Mouse (Mus musculus) monocyte, adult 2 months (primary cell): ENCODE measurements around the gene Rbp7.
"Not testable (repeated sequence)": the region's sequence is repeated elsewhere in the genome, so short reads cannot be mapped to it uniquely, and the experiment has no call there.

ENCODE experiments used
- DNase-seq, 2 experiments: peaks; one replicate each; pipeline ENCODE4 v3.0.0; 2022; ENCODE audit warnings: low spot score in 2 of 2, low read depth in 1 of 2

The Rbp7 gene

GRCm38 (mm10) chr4:149454879-149455278, at the start of gene Rbp7:
Rbp7 (minus strand) TSS chr4:149454978.
- no peak for DNase-seq

- DNase-seq, result no peak
Observed at GRCm38 (mm10) chr4:149504363-149504762, 49.6 kb upstream of the Rbp7 start.

- DNase-seq, result no peak
Observed at GRCm38 (mm10) chr4:149499790-149500189, 45.0 kb upstream of the Rbp7 start.

DNA sequence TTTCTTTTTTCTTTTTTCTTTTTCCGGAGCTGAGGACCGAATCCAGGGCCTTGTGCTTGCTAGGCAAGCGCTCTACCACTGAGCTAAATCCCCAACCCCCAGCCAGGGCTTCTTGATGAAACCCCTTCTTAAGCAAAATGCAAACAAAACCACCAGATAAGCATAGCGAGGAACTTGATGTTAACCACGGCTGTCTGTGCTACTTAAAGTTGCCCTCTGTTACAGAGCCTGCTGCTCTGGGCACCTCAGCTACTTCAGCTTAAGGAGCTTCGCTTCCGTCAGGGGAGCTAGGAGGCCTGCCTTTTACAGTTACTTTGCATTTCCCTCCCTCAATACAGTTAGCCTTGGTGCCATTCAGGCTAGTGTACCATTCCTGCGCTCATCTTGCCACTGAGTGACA, 44.1 kb upstream of the Rbp7 start:
- no peak for DNase-seq

GRCm38 (mm10) chr4:149496612-149497011, 41.8 kb upstream of the Rbp7 start:
- DNase-seq, result no peak

GRCm38 (mm10) chr4:149491151-149491550, 36.4 kb upstream of the Rbp7 start:
- DNase-seq, result no peak

DNA sequence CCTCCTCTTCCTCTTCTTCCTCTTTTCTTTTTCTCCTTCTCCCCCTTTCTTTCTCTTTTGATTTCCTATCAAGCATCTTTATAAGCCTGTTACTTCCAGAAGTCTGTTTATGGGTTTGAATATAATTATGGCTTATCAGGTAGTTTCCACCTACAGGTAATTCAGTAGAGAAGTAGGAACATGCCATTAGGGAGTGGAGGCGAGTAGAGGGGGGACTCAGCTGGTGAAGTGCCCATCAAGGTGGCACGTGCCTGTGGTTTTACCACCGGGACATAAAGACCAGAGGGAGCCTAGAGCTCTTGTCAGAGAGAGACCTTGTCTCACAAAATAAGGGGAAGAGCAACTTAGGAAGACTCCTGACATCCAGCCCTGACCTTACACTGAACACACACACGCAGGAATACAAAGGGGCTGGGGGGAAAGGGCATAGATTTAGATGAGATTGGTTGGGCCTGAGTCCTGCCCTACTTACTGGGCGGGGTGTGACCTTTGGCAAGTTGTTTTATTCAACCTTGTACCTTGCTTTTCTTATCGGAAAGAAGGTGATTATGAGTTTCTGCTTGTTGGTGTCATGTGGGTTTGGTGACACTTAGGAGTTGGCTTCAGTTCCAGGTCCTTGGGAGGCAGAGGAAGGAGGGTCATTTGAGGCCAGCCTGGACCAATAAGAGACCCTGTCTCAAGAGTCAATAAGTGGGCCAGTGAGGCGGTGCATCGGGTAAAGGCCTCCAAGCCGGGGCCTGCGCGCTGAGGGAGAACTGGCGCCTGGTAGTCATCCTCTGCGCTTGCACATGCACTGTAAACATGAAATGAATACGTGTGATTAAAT, 34.9 kb upstream of the Rbp7 start:
- no peak for DNase-seq

GRCm38 (mm10) chr4:149487729-149488128, 33.0 kb upstream of the Rbp7 start:
- DNase-seq, result no peak

GRCm38 (mm10) chr4:149485825-149486206, 31.0 kb upstream of the Rbp7 start:
- DNase-seq, result no peak

GRCm38 (mm10) chr4:149485053-149485824, 30.5 kb upstream of the Rbp7 start, which contains the start of the genes Nmnat1 and Lzic:
Nmnat1 (minus strand) TSS chr4:149485202.
Lzic (plus strand) TSS chr4:149485229.
- DNase-seq, result peak; percentile 70 to 80

GRCm38 (mm10) chr4:149484566-149484965, 29.8 kb upstream of the Rbp7 start:
- DNase-seq, result no peak

GRCm38 (mm10) chr4:149477078-149477477, 22.3 kb upstream of the Rbp7 start, which contains the start of gene Tmem274:
Tmem274 (plus strand) TSS chr4:149477378.
- DNase-seq, result no peak

GRCm38 (mm10) chr4:149475096-149475495, 20.3 kb upstream of the Rbp7 start:
- DNase-seq, result no peak

DNA sequence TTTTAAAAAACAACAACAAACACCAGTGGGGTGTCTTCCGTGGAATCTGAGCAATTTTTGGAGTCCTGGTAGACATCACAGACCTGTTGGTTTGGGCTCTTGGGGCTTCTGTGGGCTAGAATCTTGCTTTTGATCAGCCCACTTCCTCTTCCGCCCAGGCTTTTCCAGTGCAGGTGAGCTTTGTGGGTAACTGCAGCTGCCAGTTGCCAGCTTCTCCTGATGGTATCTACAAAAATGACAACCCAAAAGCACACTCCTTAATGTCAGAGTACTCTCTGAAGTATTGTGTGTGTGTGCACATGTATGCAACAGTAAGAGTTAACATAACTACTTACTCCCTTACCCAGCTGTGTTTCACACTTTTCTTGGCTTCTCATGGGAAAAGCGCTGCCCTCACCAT, 14.8 kb upstream of the Rbp7 start:
- no peak for DNase-seq

DNA sequence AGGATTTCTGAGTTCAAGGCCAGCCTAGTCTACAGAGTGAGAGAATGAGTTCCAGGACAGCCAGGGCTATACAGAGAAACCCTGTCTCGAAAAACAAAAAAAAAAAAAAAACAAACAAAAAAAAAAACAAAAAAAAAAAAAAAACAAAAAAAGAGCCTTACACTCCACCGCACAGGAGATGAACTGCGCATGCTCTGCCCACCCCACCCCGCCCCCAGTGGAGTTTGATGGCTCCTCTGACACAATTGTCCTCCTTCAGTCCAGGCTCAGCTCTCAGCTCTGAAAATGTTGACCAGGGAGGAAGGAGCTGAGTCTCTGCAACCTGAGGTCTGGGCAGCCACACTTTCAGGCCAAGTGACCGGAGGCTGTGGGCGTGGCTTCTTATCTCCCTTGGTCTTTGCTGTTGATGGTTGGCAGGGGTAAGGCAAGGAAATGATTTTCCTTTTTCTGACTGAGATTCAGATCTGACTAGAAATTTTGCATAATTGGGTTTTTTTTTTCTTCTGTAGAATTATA, 8.7 kb upstream of the Rbp7 start:
- no peak for DNase-seq

- no peak for DNase-seq
Observed at GRCm38 (mm10) chr4:149462305-149462971, 7.7 kb upstream of the Rbp7 start.

DNA sequence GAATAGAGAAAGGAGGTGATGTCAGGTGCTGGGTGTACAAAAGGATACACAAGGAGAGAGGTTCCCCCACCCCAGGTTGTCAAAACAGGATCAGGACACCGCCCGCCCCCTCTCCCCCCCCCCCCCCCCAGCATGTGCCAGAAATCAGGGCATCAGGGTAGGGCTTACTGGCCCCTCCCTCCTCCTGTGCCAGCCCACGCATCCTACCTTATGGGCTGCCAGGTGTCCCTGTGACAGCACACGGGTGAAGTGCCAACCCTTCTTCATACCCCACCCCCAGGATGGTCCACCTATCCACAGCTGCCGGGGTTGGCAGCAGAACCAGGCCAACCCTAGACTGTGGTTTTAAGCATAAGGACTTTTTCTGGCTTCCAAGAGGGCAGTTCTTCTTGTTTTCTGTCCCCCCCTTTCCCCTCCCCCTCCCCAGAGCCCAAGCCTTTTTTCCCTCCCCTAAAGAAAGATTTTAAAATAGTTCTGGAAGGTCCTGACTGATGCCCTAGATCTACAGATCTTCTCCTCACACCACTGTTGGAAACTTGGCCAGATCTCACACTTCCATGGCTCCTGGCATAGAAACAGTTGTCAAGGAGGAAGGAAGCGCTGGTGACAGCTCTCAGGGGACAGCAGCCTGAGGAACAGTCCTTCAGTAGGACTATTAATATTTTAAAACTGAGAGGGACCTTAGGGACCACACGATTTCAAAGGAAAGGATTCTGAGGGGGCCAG, 7.0 kb upstream of the Rbp7 start:
- DNase-seq, result no peak

- DNase-seq, result not testable (repeated sequence)
Observed at GRCm38 (mm10) chr4:149460475-149460874, 5.7 kb upstream of the Rbp7 start.

- no peak for DNase-seq
Observed at GRCm38 (mm10) chr4:149459425-149459824, 4.6 kb upstream of the Rbp7 start.

GRCm38 (mm10) chr4:149458526-149458925, 3.7 kb upstream of the Rbp7 start:
- no peak for DNase-seq
